Mouse (Mus musculus) embryonic facial prominence, embryonic 13.5 days (tissue): ENCODE data around the gene Kctd4. TPM values are rescaled to one million over a fixed set of nuclear protein-coding genes. Genes with fewer than 3 reads are reported as not detected.
A peak's percentile ranks its signal among the peaks of the same experiment; 100 is the strongest.

Source experiments
- ATAC-seq: fragments of 200-750 bp; cut with Nextera tagmentation; 2 replicates; pipeline ENCODE4 v1.8.0; 2017; ENCODE audit warnings: low read depth; ENCODE audit not compliant: insufficient number of reproducible peaks, insufficient read depth, low FRiP score, low TSS enrichment
- H3K27ac ChIP-seq: fragments of 300-500 bp; sonication (generic); 2 replicates; pipeline ENCODE4 v1.5.1; 2015; ENCODE audit warnings: moderate library complexity, mild to moderate bottlenecking, inconsistent platforms
- H3K27me3 ChIP-seq: fragments of 300-500 bp; sonication (generic); 2 replicates; pipeline ENCODE4 v1.6.1; 2015; ENCODE audit warnings: mild to moderate bottlenecking, inconsistent platforms
- H3K36me3 ChIP-seq: fragments of 300-500 bp; sonication (generic); 2 replicates; pipeline ENCODE4 v1.6.1; 2015; ENCODE audit warnings: mild to moderate bottlenecking, inconsistent platforms
- H3K4me1 ChIP-seq: fragments of 300-500 bp; sonication (generic); 2 replicates; pipeline ENCODE4 v1.6.1; 2015; ENCODE audit warnings: inconsistent platforms
- H3K4me2 ChIP-seq: fragments of 300-500 bp; sonication (generic); 2 replicates; pipeline ENCODE4 v1.6.1; 2015; ENCODE audit warnings: moderate library complexity, mild to moderate bottlenecking, inconsistent platforms
- H3K4me3 ChIP-seq: fragments of 300-500 bp; sonication (generic); 2 replicates; pipeline ENCODE4 v1.5.1; 2015; ENCODE audit warnings: mild to moderate bottlenecking, inconsistent platforms
- H3K9ac ChIP-seq: fragments of 300-500 bp; sonication (generic); 2 replicates; pipeline ENCODE4 v1.6.1; 2015; ENCODE audit warnings: mild to moderate bottlenecking, inconsistent platforms
- H3K9me3 ChIP-seq: fragments of 300-500 bp; sonication (generic); 2 replicates; pipeline ENCODE4 v1.6.1; 2016; ENCODE audit warnings: inconsistent platforms
- whole genome bisulfite sequencing: fragments of 180-500 bp; shearing (Covaris S2); methylation state at CpG from one replicate; pipeline ENCODE4 v1.1.7; 2015; ENCODE audit warnings: mixed read lengths; 5-methylcytosine and 5-hydroxymethylcytosine counted together
- polyA plus RNA-seq: library from polyadenylated mRNA; unstranded; fragments of >200 nt; fragmentation: Nextera tagmentation; extraction: Ambion mirVana; gene quantifications from 2 replicates; pipeline ENCODE4 v1.2.1, GENCODE M21; 2015

Gene Kctd4
- polyA plus RNA-seq, 1 experiment from 2014 or later: 1.2 TPM

DNA sequence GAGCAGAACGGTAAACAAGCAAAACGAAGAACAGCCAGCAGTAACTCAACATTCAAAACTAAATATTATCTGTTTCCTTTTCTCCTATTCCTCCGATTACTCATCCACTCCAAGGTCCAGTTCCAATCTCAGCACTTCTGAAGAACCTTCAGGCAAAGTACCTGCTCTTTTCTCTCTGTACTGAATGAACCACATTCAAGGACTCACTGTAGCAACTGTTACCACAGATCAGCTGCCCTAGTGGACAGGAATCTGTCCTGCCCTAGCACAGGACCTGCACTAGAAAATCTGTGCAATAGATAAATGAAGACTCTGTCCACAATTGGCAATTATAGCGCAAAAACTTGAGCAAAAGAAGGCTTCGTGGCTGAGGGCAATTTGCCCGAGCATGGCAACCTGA lies 36.1 kb downstream of the Kctd4 start:
- Histone ChIP-seq H3K36me3 (peaks cover 4% of the 10 kb centered on the region; the same call in 1 of the 2 replicates), H3K27me3 (no peaks in the 10 kb centered on the region), H3K4me1 (no peaks in the 10 kb centered on the region), H3K4me3 (no peak overlapping the region), H3K4me2 (no peak overlapping the region), H3K9me3 (no peaks in the 10 kb centered on the region), H3K9ac (no peak overlapping the region), H3K27ac (no peak overlapping the region)
- WGBS: 90% methylated on average over 6 of the region's 6 CpGs
- ATAC-seq: no peak

DNA sequence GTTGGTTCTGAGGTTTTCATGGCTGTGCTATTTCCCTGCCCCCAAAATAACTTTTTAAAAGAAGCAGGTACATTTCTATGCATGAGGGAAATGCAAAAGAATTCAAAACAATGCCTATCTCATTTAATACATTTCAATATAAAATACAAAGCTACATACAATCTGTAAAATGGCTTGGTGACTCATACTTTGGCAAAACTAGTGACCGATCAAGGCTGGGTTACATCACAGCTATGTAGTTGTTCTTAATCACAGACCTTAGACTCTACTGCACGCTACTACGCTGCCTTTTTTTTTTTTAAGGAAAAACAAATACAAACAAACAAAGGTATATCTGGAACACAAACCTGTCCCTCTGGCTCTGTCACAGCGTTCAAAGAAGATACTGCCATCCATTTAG lies 37.6 kb downstream of the Kctd4 start:
- no peak overlapping the region for H3K27ac ChIP-seq
- ATAC-seq: no peak
- no peaks in the 10 kb centered on the region for H3K27me3 ChIP-seq
- H3K4me3 ChIP-seq: no peak overlapping the region
- no peak overlapping the region for H3K4me2 ChIP-seq
- H3K9ac ChIP-seq: no peak overlapping the region
- H3K9me3 ChIP-seq: no peaks in the 10 kb centered on the region
- H3K4me1 ChIP-seq: no peaks in the 10 kb centered on the region
- WGBS: 93% methylated on average over 4 of the region's 4 CpGs
- H3K36me3 ChIP-seq: peaks cover 4% of the 10 kb centered on the region; the same call in 1 of the 2 replicates

DNA sequence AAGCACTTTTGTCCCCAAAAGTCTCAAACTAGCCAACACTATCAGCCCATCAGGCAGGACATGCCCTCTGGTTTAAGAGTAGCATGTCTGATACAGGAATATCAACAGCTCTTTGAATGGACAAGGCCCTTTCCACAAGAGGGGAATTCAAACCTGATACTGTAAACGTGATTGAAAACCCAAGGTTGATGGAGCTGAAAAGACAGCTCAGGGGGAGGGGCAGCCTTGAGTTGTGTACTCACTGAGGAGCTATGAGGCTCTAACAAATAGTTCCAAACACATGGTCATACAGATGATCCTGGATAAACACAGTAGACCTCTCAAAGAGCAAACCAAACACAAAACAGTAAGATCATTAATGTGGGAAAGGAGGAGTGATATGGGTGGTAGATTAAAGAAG lies 43.3 kb downstream of the Kctd4 start:
- H3K4me3 ChIP-seq: no peak overlapping the region
- 55% methylated on average over 1 of the region's 1 CpGs for WGBS

DNA sequence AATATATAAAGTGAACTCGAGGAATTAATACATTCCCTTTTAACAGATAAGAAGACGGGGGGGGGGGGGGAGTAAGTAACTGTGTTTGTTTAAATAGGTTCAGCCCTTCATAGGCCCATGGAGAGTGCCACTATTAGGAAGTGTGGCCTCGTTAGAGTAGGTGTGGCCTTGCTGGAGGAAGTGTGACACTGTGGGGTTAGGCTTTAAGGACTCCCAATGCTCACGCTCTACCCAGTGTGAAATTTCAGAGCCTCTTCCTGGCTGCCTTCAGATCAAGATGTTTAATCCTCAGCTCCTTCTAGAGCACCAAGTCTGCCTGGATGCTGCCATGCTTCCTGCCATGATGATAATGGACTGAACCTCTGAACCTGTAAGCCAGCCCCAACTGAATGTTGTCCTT lies 47.0 kb downstream of the Kctd4 start:
- no peak overlapping the region for H3K27ac ChIP-seq
- 84% methylated on average over 4 of the region's 4 CpGs for WGBS
- no peak overlapping the region for H3K4me2 ChIP-seq
- H3K27me3 ChIP-seq: no peaks in the 10 kb centered on the region
- no peak overlapping the region for H3K4me3 ChIP-seq
- H3K9me3 ChIP-seq: no peaks in the 10 kb centered on the region
- H3K36me3 ChIP-seq: peaks cover 6% of the 10 kb centered on the region; the same call in 1 of the 2 replicates
- no peaks in the 10 kb centered on the region for H3K4me1 ChIP-seq
- no peak overlapping the region for H3K9ac ChIP-seq
- no peak for ATAC-seq

More for the DNA sequence above, 43.3 kb downstream of the Kctd4 start:
- Histone ChIP-seq H3K27me3 (no peaks in the 10 kb centered on the region), H3K36me3 (no peaks in the 10 kb centered on the region; the same call in 1 of the 2 replicates), H3K9me3 (no peaks in the 10 kb centered on the region), H3K4me2 (no peak overlapping the region), H3K9ac (no peak overlapping the region), H3K27ac (no peak overlapping the region), H3K4me1 (no peaks in the 10 kb centered on the region)
- ATAC-seq: no peak

DNA sequence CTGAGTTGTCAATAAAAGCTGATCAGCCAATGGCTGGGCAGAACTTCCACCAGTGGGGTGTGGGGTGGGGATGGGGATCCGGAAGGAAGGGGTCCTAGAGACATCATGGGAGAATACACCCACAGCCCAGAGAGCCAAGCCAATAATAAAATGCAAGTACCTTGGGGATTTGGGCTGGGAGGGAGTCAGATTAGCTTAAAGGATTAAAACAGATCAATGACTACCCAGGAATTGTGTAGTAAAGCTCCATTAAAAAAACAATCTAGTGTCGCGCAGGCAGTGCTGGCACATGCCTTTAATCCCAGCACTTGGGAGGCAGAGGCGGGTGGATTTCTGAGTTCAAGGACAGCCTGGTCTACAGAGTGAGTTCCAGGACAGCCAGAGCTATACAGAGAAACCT lies 50.2 kb downstream of the Kctd4 start:
- H3K4me3 ChIP-seq: no peak overlapping the region
- no peak overlapping the region for H3K4me2 ChIP-seq
- no peak overlapping the region for H3K9ac ChIP-seq
- H3K27me3 ChIP-seq: no peaks in the 10 kb centered on the region
- no peak overlapping the region for H3K27ac ChIP-seq
- no peak for ATAC-seq
- 95% methylated on average over 4 of the region's 4 CpGs for WGBS
- H3K9me3 ChIP-seq: no peaks in the 10 kb centered on the region
- H3K4me1 ChIP-seq: peaks cover 13% of the 10 kb centered on the region
- peaks cover 7% of the 10 kb centered on the region; the same call in 1 of the 2 replicates for H3K36me3 ChIP-seq

DNA sequence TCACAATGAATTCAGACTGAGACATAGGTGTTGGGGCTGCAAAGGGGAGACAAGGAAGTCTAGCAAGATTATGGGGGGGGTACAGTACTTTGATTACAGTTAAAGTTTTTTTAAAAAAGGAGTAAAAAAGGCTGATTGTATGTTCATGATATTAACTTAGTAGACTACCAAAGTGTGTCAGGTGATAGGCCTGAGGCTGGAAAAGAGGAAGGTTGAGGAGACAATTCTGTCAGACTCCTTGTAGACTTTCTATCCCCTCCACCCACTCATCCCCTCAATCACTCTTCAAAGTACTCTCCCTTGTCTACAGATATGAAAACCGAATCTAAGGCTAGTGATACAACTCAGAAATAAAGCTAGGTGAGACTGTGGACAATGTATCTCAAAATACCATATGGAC lies 53.4 kb downstream of the Kctd4 start:
- Histone ChIP-seq H3K27me3 (no peaks in the 10 kb centered on the region), H3K4me2 (no peak overlapping the region), H3K9me3 (no peaks in the 10 kb centered on the region), H3K36me3 (peaks cover 7% of the 10 kb centered on the region; the same call in 1 of the 2 replicates), H3K4me3 (no peak overlapping the region), H3K4me1 (peaks cover 22% of the 10 kb centered on the region), H3K9ac (no peak overlapping the region), H3K27ac (no peak overlapping the region)
- no peak for ATAC-seq
- WGBS: 89% methylated on average over 1 of the region's 1 CpGs

DNA sequence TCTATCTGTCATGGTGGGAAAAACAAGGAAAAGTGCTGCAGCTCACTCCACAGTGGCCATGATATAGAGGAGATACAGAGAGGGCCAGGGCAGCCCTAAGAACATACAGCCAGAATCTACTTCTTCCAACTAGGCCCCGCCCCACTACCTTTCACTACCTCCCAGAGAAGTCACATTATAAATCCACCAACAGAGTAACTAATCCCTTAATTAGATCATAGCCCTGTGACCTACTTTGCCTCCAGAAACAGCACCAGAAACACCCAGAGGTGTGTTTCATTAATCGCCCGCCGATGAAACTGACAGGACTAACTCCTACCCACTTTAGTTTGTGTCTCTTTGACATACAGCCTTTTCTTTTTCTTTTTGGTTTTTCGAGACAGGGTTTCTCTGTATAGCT lies 54.4 kb downstream of the Kctd4 start:
- ATAC-seq: no peak
- peaks cover 7% of the 10 kb centered on the region; the same call in 1 of the 2 replicates for H3K36me3 ChIP-seq
- H3K27me3 ChIP-seq: no peaks in the 10 kb centered on the region
- no peak overlapping the region for H3K27ac ChIP-seq
- H3K9me3 ChIP-seq: no peaks in the 10 kb centered on the region
- peak overlapping the region; percentile 89; the same call in 1 of the 2 replicates for H3K9ac ChIP-seq
- peaks cover 22% of the 10 kb centered on the region for H3K4me1 ChIP-seq
- peak overlapping the region; percentile 81 for H3K4me2 ChIP-seq
- peak overlapping the region; percentile 97 for H3K4me3 ChIP-seq
- WGBS: 59% methylated on average over 5 of the region's 5 CpGs

DNA sequence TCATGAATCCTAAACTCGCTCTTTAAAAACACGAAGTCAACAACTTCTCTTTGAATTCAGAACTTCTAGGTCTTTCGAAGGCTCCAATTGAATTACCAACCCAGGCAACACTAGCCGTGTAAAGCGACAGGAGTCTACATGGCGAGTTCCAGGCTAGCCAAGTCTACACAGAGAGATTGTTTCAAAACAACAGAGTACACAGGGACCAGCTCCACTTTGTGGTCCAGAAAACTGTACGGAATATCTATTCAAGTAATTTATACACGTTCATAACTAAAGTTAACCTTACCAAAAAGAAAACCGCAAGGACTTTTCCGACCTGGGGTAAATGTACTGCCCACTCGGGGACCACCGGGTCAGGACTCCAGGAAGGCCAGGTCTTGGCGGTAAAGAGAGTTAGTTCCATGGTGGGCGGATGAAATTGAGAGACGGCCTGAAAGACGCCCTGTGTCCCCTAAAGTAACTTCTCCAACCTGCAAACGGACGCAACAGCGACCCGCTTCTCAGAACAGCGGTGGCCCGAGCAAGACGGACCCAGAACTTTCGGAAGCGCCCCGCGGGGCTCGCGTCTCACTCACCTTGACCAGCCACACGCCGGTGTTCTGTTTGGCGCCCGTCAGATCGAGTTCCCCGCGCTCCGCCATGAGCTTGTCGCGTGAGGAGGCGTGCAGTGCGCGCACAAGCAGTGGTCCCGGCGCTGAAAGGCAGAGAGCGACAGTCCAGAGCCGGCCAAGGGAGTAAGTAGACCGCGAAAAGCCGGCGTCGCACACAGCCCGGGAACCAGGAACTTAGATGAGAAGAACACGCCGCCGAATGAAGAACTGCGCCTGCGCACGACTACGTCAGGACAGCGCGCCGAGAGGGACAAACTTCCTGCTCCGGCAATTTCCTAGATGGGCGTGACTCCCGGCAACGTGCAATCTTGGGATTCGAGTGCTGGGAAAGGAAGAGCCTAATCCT lies 55.6 kb downstream of the Kctd4 start, which contains the start of gene Gtf2f2:
TSS of gene Gtf2f2 (minus strand) at position 764 of the 960 bp plus-strand sequence.
- no peaks in the 10 kb centered on the region for H3K27me3 ChIP-seq
- peaks cover 7% of the 10 kb centered on the region; the same call in 1 of the 2 replicates for H3K36me3 ChIP-seq
- H3K27ac ChIP-seq: peak within 1 kb of the TSS; percentile 81
- peak within 1 kb of the TSS; percentile 89 for H3K9ac ChIP-seq
- peaks cover 22% of the 10 kb centered on the region for H3K4me1 ChIP-seq
- H3K9me3 ChIP-seq: no peaks in the 10 kb centered on the region
- WGBS: under 1% methylated on average over 67 of the region's 67 CpGs
- peak; percentile 85 for ATAC-seq
- H3K4me3 ChIP-seq: peak within 1 kb of the TSS; percentile 97
- peak within 1 kb of the TSS; percentile 81 for H3K4me2 ChIP-seq

DNA sequence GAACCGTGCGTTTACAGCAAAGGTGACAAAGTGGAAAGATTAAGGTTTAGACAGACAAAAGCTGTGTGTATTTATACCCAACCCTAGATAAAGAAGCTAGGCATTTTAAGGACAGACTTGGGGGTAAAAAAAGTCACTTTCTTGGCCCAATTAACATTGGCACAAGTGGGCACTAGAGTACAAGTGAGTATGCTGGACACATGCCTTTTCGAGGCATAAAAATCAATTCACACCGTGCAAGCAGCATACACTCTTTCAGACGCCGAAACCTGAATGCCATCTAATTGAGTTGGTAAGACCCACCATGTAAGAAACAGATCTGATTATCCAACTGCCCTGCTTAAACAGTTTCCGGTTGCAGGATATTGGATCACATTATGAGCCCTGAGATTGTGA lies 56.3 kb downstream of the Kctd4 start:
- Histone ChIP-seq H3K4me1 (peaks cover 22% of the 10 kb centered on the region), H3K4me2 (peak overlapping the region; percentile 81), H3K9ac (peak overlapping the region; percentile 89), H3K27ac (no peak overlapping the region), H3K27me3 (no peaks in the 10 kb centered on the region), H3K9me3 (no peaks in the 10 kb centered on the region), H3K36me3 (peaks cover 7% of the 10 kb centered on the region; the same call in 1 of the 2 replicates), H3K4me3 (peak overlapping the region; percentile 97)
- WGBS: 14% methylated on average over 7 of the region's 7 CpGs
- no peak; the same call in 1 of the 2 replicates for ATAC-seq

DNA sequence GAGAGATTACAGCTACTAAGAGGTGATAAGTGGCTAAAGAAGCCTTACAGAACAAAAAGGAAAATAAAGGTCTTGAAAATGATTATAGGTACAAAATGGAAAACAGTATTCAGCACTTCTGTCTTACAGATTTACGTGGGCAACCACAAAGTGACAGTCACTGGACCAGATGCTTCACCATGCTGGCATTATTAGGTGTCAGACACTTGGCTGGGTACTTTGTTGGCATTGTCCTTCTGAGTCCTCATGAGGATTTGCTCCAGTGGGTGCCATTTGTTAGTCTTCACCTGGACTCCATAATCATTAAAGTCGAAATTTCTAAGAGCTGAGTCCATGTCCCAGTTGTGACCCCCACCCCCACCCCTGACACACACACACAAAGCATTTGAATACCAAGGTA lies 59.5 kb downstream of the Kctd4 start:
- Histone ChIP-seq H3K4me1 (peaks cover 15% of the 10 kb centered on the region), H3K27me3 (no peaks in the 10 kb centered on the region), H3K9me3 (peaks cover under 1% of the 10 kb centered on the region; the same call in 1 of the 2 replicates), H3K36me3 (no peaks in the 10 kb centered on the region), H3K9ac (no peak overlapping the region), H3K27ac (no peak overlapping the region), H3K4me2 (no peak overlapping the region), H3K4me3 (no peak overlapping the region)
- no peak for ATAC-seq
- WGBS: 49% methylated on average over 2 of the region's 2 CpGs
